Mouse (Mus musculus) forebrain, embryonic 10.5 days (tissue): ENCODE measurements around the gene Gm19684. TPM values are rescaled to one million over a fixed set of nuclear protein-coding genes. Genes with fewer than 3 reads are reported as not detected.
A peak's percentile ranks its signal among the peaks of the same experiment; 100 is the strongest.
"Not testable (repeated sequence)": the region's sequence is repeated elsewhere in the genome, so short reads cannot be mapped to it uniquely, and the experiment has no call there.

ENCODE experiments used
- DNase-seq: peaks from one replicate; pipeline ENCODE4 v3.0.0-alpha.2; 2017; ENCODE audit warnings: low spot score; ENCODE audit errors: extremely low spot score
- H3K27ac ChIP-seq: fragments of 300-500 bp; sonication (generic); 2 replicates; pipeline ENCODE4 v1.5.1; 2016; ENCODE audit warnings: mild to moderate bottlenecking
- H3K27me3 ChIP-seq: fragments of 300-500 bp; sonication (generic); 2 replicates; pipeline ENCODE4 v1.6.1; 2016; ENCODE audit warnings: mild to moderate bottlenecking; ENCODE audit not compliant: poor library complexity, severe bottlenecking
- H3K36me3 ChIP-seq: fragments of 300-500 bp; sonication (generic); replicated peaks from 2 replicates; pipeline ENCODE4 v1.6.1; 2016; ENCODE audit warnings: mild to moderate bottlenecking, moderate library complexity
- H3K4me1 ChIP-seq: fragments of 300-500 bp; sonication (generic); 2 replicates; pipeline ENCODE4 v1.6.1; 2016
- H3K4me3 ChIP-seq: fragments of 300-500 bp; sonication (generic); 2 replicates; pipeline ENCODE4 v1.5.1; 2016; ENCODE audit warnings: mild to moderate bottlenecking, moderate library complexity
- H3K9me3 ChIP-seq: fragments of 300-500 bp; sonication (generic); 2 replicates; pipeline ENCODE4 v1.6.1; 2016; ENCODE audit warnings: mild to moderate bottlenecking, moderate library complexity
- WGBS: fragments of 180-500 bp; shearing (Covaris S2); methylation state at CpG from one replicate; pipeline ENCODE4 v1.1.7; 2016; 5-methylcytosine and 5-hydroxymethylcytosine counted together
- polyA plus RNA-seq: library from polyadenylated mRNA; unstranded; fragments of >200 nt; fragmentation: Nextera tagmentation; extraction: Ambion mirVana; gene quantifications from 2 replicates; pipeline ENCODE4 v1.2.1, GENCODE M21; 2016

The Gm19684 gene
- polyA plus RNA-seq, 1 experiment from 2014 or later = not detected

- Histone ChIP-seq H3K27me3 (peaks cover 82% of the 10 kb centered on the region), H3K27ac (no peak within 1 kb of the TSS), H3K9me3 (no peaks in the 10 kb centered on the region), H3K36me3 (no peaks in the 10 kb centered on the region), H3K4me1 (peaks cover 11% of the 10 kb centered on the region), H3K4me3 (peak within 1 kb of the TSS; percentile 31)
- WGBS = 1% methylated on average over 62 of the region's 63 CpGs
- DNase-seq = no peak
Measured at GRCm38 (mm10) chr17:36168039-36168652, 46.7 kb downstream of the Gm19684 start, which contains the start of gene Gm8909. Gene Gm8909 (minus strand): TSS chr17:36168537.

DNA sequence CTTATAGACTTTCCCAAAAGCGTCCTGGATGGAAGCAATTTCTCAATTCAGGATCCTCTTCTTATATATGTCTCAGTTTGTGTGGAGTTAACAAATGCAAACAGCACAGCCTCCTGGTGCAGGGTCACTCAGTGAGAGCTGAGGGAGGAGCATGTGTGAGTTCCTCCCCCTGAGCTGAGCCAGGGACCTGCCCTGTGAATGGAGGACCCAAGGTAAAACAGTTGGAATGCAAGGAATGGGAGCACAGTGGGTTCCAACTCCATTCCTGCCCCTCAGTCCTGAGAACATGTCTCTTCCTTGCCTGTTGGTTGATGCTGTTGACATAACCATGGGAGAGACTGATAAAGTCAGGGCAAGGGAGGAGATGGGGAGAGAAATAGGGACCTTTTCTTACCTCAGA is 47.6 kb downstream of the Gm19684 start:
- not testable (repeated sequence) for H3K36me3 ChIP-seq, H3K27ac ChIP-seq, H3K4me3 ChIP-seq, DNase-seq, H3K9me3 ChIP-seq
- peaks cover 11% of the 10 kb centered on the region for H3K4me1 ChIP-seq
- H3K27me3 ChIP-seq = peaks cover 73% of the 10 kb centered on the region
- 53% methylated on average over 1 of the region's 1 CpGs for WGBS

DNA sequence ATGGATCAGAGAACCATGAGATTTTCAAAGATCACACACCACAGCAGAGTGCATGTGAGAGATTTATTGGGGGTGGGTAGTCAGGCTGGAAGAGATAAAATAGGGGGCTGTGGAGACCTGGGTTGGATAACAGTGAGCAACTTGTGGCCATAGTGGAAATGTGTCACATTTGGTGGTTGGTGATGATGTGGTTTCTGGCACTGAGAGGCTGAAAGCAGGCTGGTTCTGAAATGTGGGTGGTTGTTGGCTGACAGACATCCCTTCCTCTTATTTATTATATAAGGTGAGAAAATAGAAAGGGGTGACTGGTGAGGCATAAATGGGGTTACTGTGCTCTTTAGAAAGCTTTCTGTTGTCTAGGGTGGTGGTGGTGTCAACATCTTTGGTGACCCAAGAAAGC is 48.3 kb downstream of the Gm19684 start:
- H3K27me3 ChIP-seq = peaks cover 66% of the 10 kb centered on the region
- H3K27ac ChIP-seq = no peak overlapping the region
- H3K4me1 ChIP-seq = peaks cover 11% of the 10 kb centered on the region
- no peak overlapping the region for H3K4me3 ChIP-seq
- no peaks in the 10 kb centered on the region for H3K36me3 ChIP-seq
- DNase-seq = no peak
- H3K9me3 ChIP-seq = no peaks in the 10 kb centered on the region

DNA sequence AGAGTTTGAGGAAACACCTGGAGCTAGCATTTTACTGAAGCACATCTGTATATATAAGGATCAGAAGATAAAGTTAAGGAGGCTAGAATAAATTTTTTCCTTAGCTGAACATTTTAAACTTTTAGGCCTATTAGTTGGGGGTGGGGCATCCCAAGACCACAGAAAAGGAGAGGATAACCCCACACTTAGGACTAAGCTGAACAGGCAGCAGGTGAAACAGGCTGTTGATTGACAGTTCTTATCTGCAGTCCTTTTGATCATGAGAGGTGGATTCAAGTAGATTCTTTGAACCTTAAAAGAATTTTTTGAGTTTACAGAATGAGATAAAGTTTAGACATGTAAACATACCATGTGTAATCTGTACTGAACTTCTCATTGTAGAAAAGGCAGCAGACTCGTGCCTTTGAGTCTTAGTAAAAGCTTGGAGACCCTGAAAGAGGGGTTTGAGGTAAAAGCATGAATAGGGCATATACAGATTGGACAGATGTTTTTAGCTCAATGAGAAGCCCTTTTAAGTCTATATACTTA is 48.9 kb downstream of the Gm19684 start:
- 55% methylated on average over 1 of the region's 1 CpGs for WGBS
- Histone ChIP-seq H3K36me3 (no peaks in the 10 kb centered on the region), H3K4me3 (no peak overlapping the region), H3K27me3 (peaks cover 60% of the 10 kb centered on the region), H3K27ac (no peak overlapping the region), H3K9me3 (no peaks in the 10 kb centered on the region), H3K4me1 (peaks cover 11% of the 10 kb centered on the region)
- DNase-seq = no peak

DNA sequence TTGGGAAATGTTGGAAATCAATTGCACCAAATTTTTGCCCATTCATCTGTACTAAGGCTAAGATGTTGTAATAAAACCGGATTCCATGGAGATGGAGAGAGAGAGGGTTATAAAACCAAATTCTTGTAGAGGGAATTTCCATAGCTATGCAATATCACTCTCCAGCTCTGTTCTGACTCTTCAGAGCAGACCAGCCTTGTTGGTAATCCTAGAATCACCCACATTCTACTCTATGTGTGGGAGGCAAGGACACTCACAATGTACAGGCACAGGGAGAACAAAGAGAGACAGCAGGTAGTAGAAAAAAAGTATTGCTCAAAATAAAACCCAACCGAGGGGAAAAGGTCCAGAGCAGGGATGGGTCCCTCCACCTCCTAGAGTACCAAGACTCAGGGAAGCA is 54.7 kb downstream of the Gm19684 start:
- peaks cover 38% of the 10 kb centered on the region for H3K27me3 ChIP-seq
- DNase-seq, H3K4me1 ChIP-seq, H3K36me3 ChIP-seq, H3K9me3 ChIP-seq, H3K4me3 ChIP-seq, H3K27ac ChIP-seq: not testable (repeated sequence)
- no CpG with 5 or more reads among the region's 2 CpGs for WGBS

- Histone ChIP-seq H3K4me3 (peak overlapping the region; percentile 51), H3K27me3 (peaks cover 51% of the 10 kb centered on the region)
- not testable (repeated sequence) for H3K27ac ChIP-seq, H3K9me3 ChIP-seq, DNase-seq, H3K4me1 ChIP-seq, H3K36me3 ChIP-seq
- WGBS = under 1% methylated on average over 40 of the region's 40 CpGs
Measured at GRCm38 (mm10) chr17:36178938-36179337, 57.5 kb downstream of the Gm19684 start.

Other genes with a start within 250 kb of the Gm19684 start
- 59.6 and 60.3 TPM in 2 replicates for gene Dhx16, start 241.9 kb upstream of the Gm19684 start, polyA plus RNA-seq
- gene 2310061I04Rik, start 224.2 kb upstream of the Gm19684 start, polyA plus RNA-seq = 29.8 and 32.4 TPM in 2 replicates
- 102 and 105 TPM in 2 replicates for gene Atat1, start 211.6 kb upstream of the Gm19684 start, polyA plus RNA-seq
- gene Mrps18b, start 205.3 kb upstream of the Gm19684 start, polyA plus RNA-seq = 98.2 and 107 TPM in 2 replicates
- gene Ppp1r10, start 205.2 kb upstream of the Gm19684 start, polyA plus RNA-seq = 60.5 and 61.5 TPM in 2 replicates
- gene Abcf1, start 151.9 kb upstream of the Gm19684 start, polyA plus RNA-seq = 114 and 129 TPM in 2 replicates
- 66.9 and 68.8 TPM in 2 replicates for gene Gnl1, start 141.8 kb upstream of the Gm19684 start, polyA plus RNA-seq
- gene Prr3, start 141.4 kb upstream of the Gm19684 start, polyA plus RNA-seq = 45.6 and 48.3 TPM in 2 replicates
- 3.1 and 3.5 TPM in 2 replicates for gene H2-T24, start 101.1 kb upstream of the Gm19684 start, polyA plus RNA-seq
- 2.1 and 3.3 TPM in 2 replicates for gene H2-T23, start 88.8 kb upstream of the Gm19684 start, polyA plus RNA-seq
- 6.8 and 8.1 TPM in 2 replicates for gene H2-T22, start 78.9 kb upstream of the Gm19684 start, polyA plus RNA-seq
- gene Gm6034, start 78.7 kb upstream of the Gm19684 start, polyA plus RNA-seq = not detected in 2 replicates
- not detected in 2 replicates for gene Gm11127, start 63.3 kb upstream of the Gm19684 start, polyA plus RNA-seq
- gene Gm7030, start 7.7 kb downstream of the Gm19684 start, polyA plus RNA-seq = not detected in 2 replicates
- not detected in 2 replicates for gene Gm8909, start 46.9 kb downstream of the Gm19684 start, polyA plus RNA-seq
- not detected in 2 replicates for gene H2-T3, start 68.6 kb downstream of the Gm19684 start, polyA plus RNA-seq
- 94.4 and 98.2 TPM in 2 replicates for gene Rpp21, start 136.4 kb downstream of the Gm19684 start, polyA plus RNA-seq
- gene Trim39, start 150.6 kb downstream of the Gm19684 start, polyA plus RNA-seq = 20.5 and 23.9 TPM in 2 replicates
- 0.21 TPM in 1 of 2 replicates, not detected in the other for gene H2-M10.2, start 164.8 kb downstream of the Gm19684 start, polyA plus RNA-seq
- gene H2-M10.1, start 204.5 kb downstream of the Gm19684 start, polyA plus RNA-seq = not detected in 2 replicates
- not detected in 2 replicates for gene H2-M10.3, start 246.7 kb downstream of the Gm19684 start, polyA plus RNA-seq